Mouse (Mus musculus): ENCODE results near the gene Acod1. TPM values are rescaled to one million over a fixed set of nuclear protein-coding genes. Genes with fewer than 3 reads are reported as not detected.

Acod1 gene
- total RNA-seq (2023): not detected

GRCm38 (mm10) chr14:103046677-103047076, at the start of gene Acod1:
TSS of gene Acod1 (plus strand) at chr14:103046977.

GRCm38 (mm10) chr14:103069864-103070611, 23.3 kb downstream of the Acod1 start, which contains the start of gene Cln5:
TSS of gene Cln5 (plus strand) at chr14:103070216.

GRCm38 (mm10) chr14:103099238-103099933, 52.6 kb downstream of the Acod1 start, which contains the start of gene Fbxl3:
TSS of gene Fbxl3 (minus strand) at chr14:103099566.

Other genes starting within 250 kb of the Acod1 start
- gene Kctd12, start 64.3 kb upstream of the Acod1 start, total RNA-seq (2023): 100 to 1,000 TPM; 142 to 170 TPM
- 10 to 100 TPM; 52.3 to 54.8 TPM for gene Cln5, start 23.2 kb downstream of the Acod1 start, total RNA-seq (2023)
- gene Fbxl3, start 52.6 kb downstream of the Acod1 start, total RNA-seq (2023): 100 to 1,000 TPM; 151 to 177 TPM